Mouse (Mus musculus) cerebellum, adult 11-12 months (tissue): ENCODE results near the gene Klk1b27.
"Not testable (repeated sequence)": the region's sequence is repeated elsewhere in the genome, so short reads cannot be mapped to it uniquely, and the experiment has no call there.

ENCODE experiments used
- DNase-seq: peaks from one replicate; pipeline ENCODE4 v3.0.0; 2022

Gene Klk1b27

GRCm38 (mm10) chr7:44051990-44052389, at the start of gene Klk1b27:
Gene Klk1b27 (plus strand): TSS chr7:44052290.
- DNase-seq = not testable (repeated sequence)

DNA sequence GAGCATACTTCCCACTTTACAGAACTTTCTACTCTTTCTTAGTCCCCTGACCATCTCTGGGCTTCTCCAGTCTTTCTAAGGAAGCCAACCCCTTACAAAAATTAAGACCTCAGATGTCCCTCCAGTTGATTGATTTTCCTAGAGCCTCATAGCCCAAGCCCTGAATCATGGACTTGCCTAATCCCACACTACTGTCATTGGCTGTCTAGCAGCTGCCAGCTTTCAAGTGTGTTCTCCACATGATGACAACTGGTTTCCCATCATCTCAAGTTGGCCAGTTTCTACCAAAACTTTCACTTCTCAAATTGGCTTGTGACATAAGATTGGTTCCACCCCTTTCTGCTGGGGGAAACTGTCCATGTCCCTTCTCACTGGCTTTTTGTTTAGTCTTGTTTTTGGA, 47.2 kb upstream of the Klk1b27 start:
- DNase-seq = no peak

DNA sequence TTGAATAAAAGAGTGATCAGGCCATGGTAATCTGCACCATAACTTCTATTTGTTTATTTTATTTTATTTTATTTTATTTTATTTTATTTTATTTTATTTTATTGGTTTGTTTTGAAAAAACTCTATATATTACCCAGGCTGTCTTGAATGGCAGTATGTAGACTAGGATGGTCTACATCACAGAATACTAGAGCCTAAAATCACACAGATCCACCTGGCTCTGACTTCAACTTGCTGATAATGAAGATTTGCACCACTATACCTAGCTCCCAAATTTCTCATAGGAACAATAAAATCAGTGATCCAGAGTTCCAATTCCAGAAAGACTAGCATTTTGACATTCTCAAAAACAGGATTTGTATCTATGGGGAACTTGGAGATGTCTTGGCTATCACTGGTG, 40.2 kb upstream of the Klk1b27 start, which contains the start of gene Klk1b26:
TSS of gene Klk1b26 (plus strand) at position 301 of the 400 bp plus-strand sequence.
- not testable (repeated sequence) for DNase-seq

GRCm38 (mm10) chr7:44014666-44015065, 37.4 kb upstream of the Klk1b27 start:
- not testable (repeated sequence) for DNase-seq

DNA sequence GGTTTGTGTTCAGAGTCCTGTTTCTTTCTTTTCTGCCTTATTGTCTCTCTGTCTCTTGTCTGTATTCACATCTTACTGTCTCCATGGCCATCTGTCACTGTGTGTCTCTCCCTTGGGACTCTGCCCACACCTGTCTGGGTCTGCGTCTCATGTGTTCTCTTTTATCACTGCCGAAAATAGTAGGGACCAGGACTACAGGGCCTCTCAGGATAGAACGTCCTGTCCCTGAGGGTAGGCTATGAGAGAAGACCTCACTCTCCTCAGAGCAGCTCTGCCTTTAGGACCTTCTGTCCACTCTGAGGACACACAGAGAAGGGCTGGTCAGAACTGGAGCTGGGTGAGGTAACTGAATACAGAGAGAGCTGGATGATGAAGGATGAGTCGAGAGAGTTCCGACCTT, 37.0 kb upstream of the Klk1b27 start:
- no peak for DNase-seq

- no peak for DNase-seq
Measured at GRCm38 (mm10) chr7:44072117-44072516, 20.0 kb downstream of the Klk1b27 start.

- DNase-seq = no peak
Measured at GRCm38 (mm10) chr7:44077703-44078102, 25.6 kb downstream of the Klk1b27 start.

- DNase-seq = no peak
Measured at GRCm38 (mm10) chr7:44096111-44096510, 44.0 kb downstream of the Klk1b27 start.

DNA sequence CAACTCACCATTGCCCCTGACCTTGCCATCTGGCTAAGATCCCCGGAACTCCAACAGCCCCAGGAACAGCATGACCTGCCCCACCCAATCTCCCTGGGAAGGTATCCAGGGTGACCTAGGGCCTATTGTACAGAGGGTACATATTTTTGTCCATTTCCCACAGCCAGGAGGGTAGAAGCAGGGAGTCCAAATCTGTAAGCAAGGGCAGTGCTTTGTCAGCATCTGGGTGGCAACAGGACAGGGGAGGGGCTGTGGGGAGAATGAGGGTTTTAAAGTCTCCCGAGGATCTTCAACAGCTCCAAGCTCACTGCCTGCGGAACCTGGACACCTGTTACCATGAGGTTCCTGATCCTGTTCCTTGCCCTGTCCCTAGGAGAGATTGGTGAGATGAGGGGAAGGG, 49.9 kb downstream of the Klk1b27 start, which contains the start of gene Klk1b21:
TSS of gene Klk1b21 (plus strand) at position 301 of the 400 bp plus-strand sequence.
- DNase-seq = not testable (repeated sequence)
